Mouse (Mus musculus) spleen, adult 2 months (tissue): ENCODE data around the gene Tacc2. TPM values are rescaled to one million over a fixed set of nuclear protein-coding genes. Genes with fewer than 3 reads are reported as not detected.

Experiments
- DNase-seq, 2 experiments: peaks; one replicate each; pipeline versions ENCODE4 v3.0.0 to v3.0.0-alpha.2; 2012 to 2021; ENCODE audit warnings: low spot score in 2 of 2, low read depth in 1 of 2
- H3K27ac ChIP-seq: fragments of 200-500 bp; 2 replicates; pipeline ENCODE4 v1.5.1; 2012; ENCODE audit warnings: low read length, inconsistent platforms; ENCODE audit not compliant: insufficient read depth
- H3K27me3 ChIP-seq: fragments of 200-500 bp; 2 replicates; pipeline ENCODE4 v1.6.1; 2012; ENCODE audit warnings: mild to moderate bottlenecking, moderate library complexity, low read length, inconsistent platforms; ENCODE audit not compliant: control insufficient read depth, insufficient read depth
- H3K36me3 ChIP-seq: fragments of 200-500 bp; 2 replicates; pipeline ENCODE4 v1.6.1; 2012; ENCODE audit warnings: mild to moderate bottlenecking, low read length, inconsistent platforms; ENCODE audit not compliant: control insufficient read depth, insufficient read depth
- H3K4me1 ChIP-seq: fragments of 200-500 bp; 2 replicates; pipeline ENCODE4 v1.6.1; 2011; ENCODE audit warnings: inconsistent platforms; ENCODE audit not compliant: control insufficient read depth, insufficient read depth, insufficient read length
- H3K4me3 ChIP-seq: fragments of 200-500 bp; 2 replicates; pipeline ENCODE4 v1.5.1; 2011; ENCODE audit warnings: mild to moderate bottlenecking, inconsistent platforms; ENCODE audit not compliant: insufficient read depth, insufficient read length; ENCODE audit errors: extremely low read depth
- CTCF ChIP-seq: fragments of 200-500 bp; IDR thresholded peaks from 2 replicates; pipeline ENCODE4 v1.5.1; 2011; ENCODE audit warnings: mild to moderate bottlenecking, inconsistent platforms; ENCODE audit not compliant: insufficient read depth, insufficient read length, insufficient replicate concordance; ENCODE audit errors: extremely low read depth
- POLR2A ChIP-seq: fragments of 200-500 bp; IDR thresholded peaks from 2 replicates; pipeline ENCODE4 v1.6.1; 2011; ENCODE audit warnings: low read depth, low read length, inconsistent platforms
- whole genome bisulfite sequencing: fragments of 180-500 bp; shearing (Covaris S2); methylation state at CpG from one replicate; pipeline ENCODE4 v1.1.7; 2018; 5-methylcytosine and 5-hydroxymethylcytosine counted together
- polyA plus RNA-seq: library from polyadenylated mRNA; depleted of rRNA; stranded (reverse); fragments of >200 nt; gene quantifications from 2 replicates; pipeline ENCODE4 v1.2.3, GENCODE M21; 2012

The Tacc2 gene
- polyA plus RNA-seq, 1 experiment = 4.3 TPM

DNA sequence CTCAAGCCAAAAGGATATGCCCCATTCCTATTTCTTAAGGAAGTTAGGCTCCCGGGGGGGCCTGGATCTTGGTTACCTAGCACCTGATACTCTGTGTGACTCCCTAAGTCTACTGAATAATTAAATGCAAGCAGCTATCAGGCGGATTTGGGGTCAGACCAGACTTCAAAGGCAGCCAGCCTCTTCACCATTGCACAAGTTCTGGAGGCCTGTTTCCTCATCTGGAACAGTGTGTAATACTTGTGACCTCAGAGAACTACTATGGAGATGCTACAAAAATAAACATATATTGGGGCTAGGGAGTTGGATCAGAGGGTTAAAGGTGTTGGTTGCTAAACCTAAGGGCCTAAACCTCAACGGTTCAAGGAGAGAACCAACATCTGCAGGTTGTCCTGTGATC lies 59.0 kb downstream of the Tacc2 start:
- no peaks in the 10 kb centered on the region for H3K27me3 ChIP-seq
- 78% methylated on average over 3 of the region's 3 CpGs for WGBS
- H3K27ac ChIP-seq = no peak overlapping the region
- TF ChIP-seq POLR2A (no peak), CTCF (no peak)
- no peaks in the 10 kb centered on the region for H3K36me3 ChIP-seq
- H3K4me3 ChIP-seq = no peak overlapping the region
- no peaks in the 10 kb centered on the region; the same call in 1 of the 2 replicates for H3K4me1 ChIP-seq
- no peak for DNase-seq

DNA sequence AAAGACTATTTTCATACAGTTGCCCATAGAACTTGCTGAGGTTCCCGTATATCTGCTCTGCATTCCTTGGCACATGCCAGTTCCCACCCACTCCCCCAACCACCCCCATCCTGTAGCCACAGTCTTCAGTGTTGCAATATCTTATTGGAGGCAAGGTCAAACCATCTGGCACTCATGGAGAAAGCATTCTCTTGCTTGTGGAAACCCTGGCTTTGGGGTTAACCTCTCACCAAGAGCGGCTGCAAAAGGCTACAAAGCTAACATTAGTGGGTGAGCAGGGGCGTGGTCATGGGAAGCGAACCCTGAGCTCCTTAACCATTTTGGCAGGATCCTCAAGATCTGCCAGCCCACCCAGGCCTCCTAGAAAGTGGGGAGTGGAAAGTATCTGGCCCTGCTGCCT lies 59.7 kb downstream of the Tacc2 start:
- Histone ChIP-seq H3K4me1 (no peaks in the 10 kb centered on the region), H3K36me3 (no peaks in the 10 kb centered on the region), H3K4me3 (no peak overlapping the region), H3K27ac (no peak overlapping the region), H3K27me3 (no peaks in the 10 kb centered on the region)
- no peak for DNase-seq
- WGBS = 84% methylated on average over 4 of the region's 4 CpGs
- no peak for TF ChIP-seq POLR2A
- TF ChIP-seq CTCF = no peak

DNA sequence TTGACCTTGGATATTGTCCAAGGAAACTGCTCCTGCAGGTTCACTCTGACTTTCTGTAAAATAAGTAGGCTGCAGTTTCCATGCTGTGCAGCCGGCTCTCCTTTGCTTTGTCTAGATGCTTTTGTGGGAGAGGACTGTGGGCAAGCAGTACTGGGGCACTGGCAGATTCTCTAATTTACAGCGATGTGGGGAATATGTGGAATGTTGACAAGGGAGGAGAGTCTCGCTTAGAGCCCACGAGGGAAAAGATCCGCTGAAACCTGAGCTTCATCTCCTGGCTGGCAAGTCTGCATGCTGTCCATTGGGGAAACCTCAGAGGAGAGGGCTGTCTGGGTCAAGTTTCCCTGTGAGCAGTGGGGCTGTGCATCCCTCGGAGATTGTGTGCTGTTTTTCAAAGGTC lies 60.6 kb downstream of the Tacc2 start:
- no peak overlapping the region for H3K27ac ChIP-seq
- 88% methylated on average over 6 of the region's 6 CpGs for WGBS
- H3K36me3 ChIP-seq = no peaks in the 10 kb centered on the region
- no peaks in the 10 kb centered on the region for H3K4me1 ChIP-seq
- TF ChIP-seq POLR2A (no peak), CTCF (no peak)
- H3K27me3 ChIP-seq = no peaks in the 10 kb centered on the region
- H3K4me3 ChIP-seq = no peak overlapping the region
- DNase-seq = no peak

DNA sequence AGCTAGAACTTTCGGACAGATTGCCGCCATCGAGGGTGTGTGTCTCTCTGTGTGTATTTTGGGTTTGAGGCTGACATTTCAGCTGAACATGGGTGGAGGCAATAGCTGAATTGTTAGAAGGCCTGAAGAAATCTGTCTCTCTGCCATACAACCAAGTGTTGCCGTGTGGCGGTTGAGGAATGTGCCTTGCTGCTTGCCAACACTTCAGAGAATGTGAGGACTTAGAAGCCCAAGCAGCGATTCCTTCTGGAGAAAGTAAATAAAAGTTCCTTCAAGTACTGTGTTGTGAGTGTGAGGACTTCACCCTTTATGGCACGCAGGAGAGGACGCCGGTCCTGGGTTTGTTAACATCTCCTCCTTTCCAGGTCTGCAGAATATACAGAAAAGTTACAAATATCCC lies 63.4 kb downstream of the Tacc2 start:
- Histone ChIP-seq H3K4me3 (no peak overlapping the region), H3K27ac (no peak overlapping the region), H3K4me1 (peaks cover under 1% of the 10 kb centered on the region; the same call in 1 of the 2 replicates), H3K27me3 (no peaks in the 10 kb centered on the region), H3K36me3 (no peaks in the 10 kb centered on the region)
- no peak for DNase-seq
- no peak for TF ChIP-seq POLR2A
- no peak for TF ChIP-seq CTCF
- WGBS = 89% methylated on average over 9 of the region's 9 CpGs

DNA sequence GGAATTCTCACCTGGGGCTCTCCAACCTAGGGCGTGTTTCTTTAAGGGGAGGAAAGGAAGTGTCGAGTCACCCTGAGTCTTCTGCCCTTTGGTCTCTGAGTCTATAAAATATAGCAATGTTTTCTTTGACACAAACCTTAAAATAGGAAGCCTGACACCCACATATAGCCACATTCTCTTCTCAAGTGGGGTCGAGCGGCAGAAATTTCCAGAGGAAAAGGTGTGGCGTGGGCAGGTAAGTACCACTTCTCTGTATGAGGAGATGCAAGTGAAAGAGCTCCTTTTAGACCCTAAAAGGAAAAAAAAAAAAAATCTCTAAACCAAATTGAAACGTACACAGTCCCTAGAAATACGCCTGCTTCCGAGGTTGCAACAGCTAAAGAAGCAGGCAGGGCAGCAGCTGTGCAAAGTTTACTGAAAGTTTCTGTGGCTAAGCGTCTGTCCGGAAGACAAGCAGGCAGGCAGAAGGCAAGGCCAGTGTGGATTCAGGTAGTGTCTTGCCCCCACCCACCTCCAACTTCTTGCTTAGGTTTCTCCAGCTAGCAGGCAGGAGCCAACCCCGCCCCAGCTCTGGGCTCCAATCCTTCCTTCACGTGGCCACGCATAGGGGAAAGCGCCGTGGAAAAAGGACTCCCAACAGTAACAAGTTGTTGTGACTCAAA lies 68.2 kb downstream of the Tacc2 start:
- 4% methylated on average over 15 of the region's 15 CpGs for WGBS
- H3K27me3 ChIP-seq = no peaks in the 10 kb centered on the region
- peak overlapping the region; percentile 59 for H3K27ac ChIP-seq
- peaks cover 2% of the 10 kb centered on the region; the same call in 1 of the 2 replicates for H3K4me1 ChIP-seq
- DNase-seq = peak in 1 of 2 experiments; percentile 10
- no peaks in the 10 kb centered on the region for H3K36me3 ChIP-seq
- H3K4me3 ChIP-seq = peak overlapping the region; percentile 60
- TF ChIP-seq POLR2A (no peak), CTCF (no peak)

DNA sequence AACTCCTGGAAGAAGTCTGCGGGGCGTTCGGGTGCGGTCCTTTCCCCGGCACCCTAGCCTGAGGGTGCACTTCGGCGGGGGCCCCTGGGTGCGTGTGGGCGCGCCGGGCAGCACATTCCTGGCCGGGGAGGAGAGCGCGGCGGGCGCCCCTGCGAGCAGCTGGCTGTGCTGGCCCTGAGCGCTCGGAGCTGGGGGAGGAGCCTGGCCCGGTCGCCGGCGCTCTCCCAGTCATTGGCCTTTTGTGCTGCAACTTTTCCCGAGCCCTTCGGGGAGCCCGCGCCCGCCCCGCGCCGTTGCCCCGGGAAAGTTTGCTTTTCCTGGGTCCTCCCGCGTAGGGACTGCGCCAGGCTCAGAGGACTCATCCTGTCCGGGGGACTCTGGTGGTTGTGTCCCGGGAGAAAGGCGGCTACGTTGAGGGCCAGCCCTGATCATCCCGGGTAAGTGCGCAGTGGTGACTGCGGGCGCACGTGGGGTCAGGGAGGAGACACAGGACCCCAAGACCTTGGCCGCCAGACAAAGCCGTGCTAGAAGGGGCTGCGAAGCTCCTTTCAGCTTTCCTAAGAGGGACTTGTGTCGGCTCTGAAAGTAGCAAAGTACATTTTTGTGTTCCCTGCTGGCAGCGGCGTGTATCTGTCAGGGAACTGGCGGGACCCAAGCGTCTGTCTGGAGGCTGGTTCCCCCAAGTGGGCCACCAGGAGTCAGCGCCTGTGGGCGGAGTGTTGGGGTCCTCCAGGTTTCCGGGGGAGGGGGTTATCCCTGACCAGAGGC lies 68.9 kb downstream of the Tacc2 start:
- no peak for TF ChIP-seq POLR2A
- peak overlapping the region; percentile 60 for H3K4me3 ChIP-seq
- H3K27me3 ChIP-seq = no peaks in the 10 kb centered on the region
- peaks cover 2% of the 10 kb centered on the region; the same call in 1 of the 2 replicates for H3K4me1 ChIP-seq
- H3K27ac ChIP-seq = peak overlapping the region; percentile 61
- no peaks in the 10 kb centered on the region for H3K36me3 ChIP-seq
- WGBS = under 1% methylated on average over 46 of the region's 55 CpGs
- peak in 1 of 2 experiments; percentile 27 for DNase-seq

DNA sequence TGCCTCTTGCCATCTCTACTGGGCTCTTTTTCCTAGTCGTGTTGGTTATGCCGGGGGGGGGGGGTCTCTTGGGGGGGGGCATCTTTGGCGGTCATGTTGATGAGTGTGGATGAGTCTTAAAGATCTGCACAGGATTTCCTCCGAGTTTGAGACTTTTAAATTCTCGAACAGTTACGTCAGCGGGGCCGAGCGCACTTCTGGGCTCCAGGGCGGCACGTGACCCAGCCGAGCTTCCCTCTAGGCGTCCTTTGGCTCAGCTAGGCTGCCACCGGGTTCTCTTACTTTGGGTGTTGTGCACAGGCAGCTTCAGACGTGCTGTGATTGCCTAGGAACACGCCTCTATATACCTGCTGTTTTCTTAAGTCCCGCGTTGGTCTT lies 69.5 kb downstream of the Tacc2 start:
- Histone ChIP-seq H3K4me1 (peaks cover 2% of the 10 kb centered on the region; the same call in 1 of the 2 replicates), H3K4me3 (peak overlapping the region; percentile 60), H3K27ac (no peak overlapping the region), H3K27me3 (no peaks in the 10 kb centered on the region), H3K36me3 (no peaks in the 10 kb centered on the region)
- 1% methylated on average over 18 of the region's 18 CpGs for WGBS
- peak; percentile 33 to 56 for DNase-seq
- no peak for TF ChIP-seq CTCF
- TF ChIP-seq POLR2A = no peak
